Mouse (Mus musculus) forebrain, embryonic 15.5 days (tissue): ENCODE results near the gene Tec. TPM values are rescaled to one million over a fixed set of nuclear protein-coding genes. Genes with fewer than 3 reads are reported as not detected.
A peak's percentile ranks its signal among the peaks of the same experiment; 100 is the strongest.

Source experiments
- ATAC-seq: fragments of 200-750 bp; cut with Nextera tagmentation; replicated peaks from 2 replicates; pipeline ENCODE4 v1.8.0; 2017; ENCODE audit warnings: mild to moderate bottlenecking, moderate TSS enrichment, moderate library complexity
- H3K27ac ChIP-seq: fragments of 300-500 bp; sonication (generic); replicated peaks from 2 replicates; pipeline ENCODE4 v1.5.1; 2015; ENCODE audit warnings: mild to moderate bottlenecking, inconsistent platforms
- H3K27me3 ChIP-seq: fragments of 300-500 bp; sonication (generic); 2 replicates; pipeline ENCODE4 v1.6.1; 2015; ENCODE audit warnings: inconsistent platforms
- H3K36me3 ChIP-seq: fragments of 300-500 bp; sonication (generic); 2 replicates; pipeline ENCODE4 v1.6.1; 2015; ENCODE audit warnings: mild to moderate bottlenecking, inconsistent platforms
- H3K4me1 ChIP-seq: fragments of 300-500 bp; sonication (generic); 2 replicates; pipeline ENCODE4 v1.6.1; 2015; ENCODE audit warnings: inconsistent platforms
- H3K4me2 ChIP-seq: fragments of 300-500 bp; sonication (generic); replicated peaks from 2 replicates; pipeline ENCODE4 v1.6.1; 2015; ENCODE audit warnings: mild to moderate bottlenecking, inconsistent platforms
- H3K4me3 ChIP-seq: fragments of 300-500 bp; sonication (generic); 2 replicates; pipeline ENCODE4 v1.5.1; 2015; ENCODE audit warnings: mild to moderate bottlenecking, inconsistent platforms
- H3K9ac ChIP-seq: fragments of 300-500 bp; sonication (generic); replicated peaks from 2 replicates; pipeline ENCODE4 v1.6.1; 2015; ENCODE audit warnings: mild to moderate bottlenecking, inconsistent platforms
- H3K9me3 ChIP-seq: fragments of 300-500 bp; sonication (generic); 2 replicates; pipeline ENCODE4 v1.6.1; 2016; ENCODE audit warnings: inconsistent platforms
- WGBS: fragments of 180-500 bp; shearing (Covaris S2); methylation state at CpG from one replicate; pipeline ENCODE4 v1.1.7; 2015; ENCODE audit warnings: mixed read lengths; 5-methylcytosine and 5-hydroxymethylcytosine counted together
- polyA plus RNA-seq: library from polyadenylated mRNA; unstranded; fragments of >200 nt; fragmentation: Nextera tagmentation; extraction: Ambion mirVana; gene quantifications from 2 replicates; pipeline ENCODE4 v1.2.1, GENCODE M21; 2015

Gene Tec
- polyA plus RNA-seq, 1 experiment from 2014 or later: 3.5 TPM

- Histone ChIP-seq H3K27me3 (no peaks in the 10 kb centered on the region), H3K9me3 (no peaks in the 10 kb centered on the region), H3K4me3 (no peak overlapping the region), H3K9ac (no peak overlapping the region), H3K36me3 (no peaks in the 10 kb centered on the region), H3K4me2 (no peak overlapping the region), H3K27ac (no peak overlapping the region), H3K4me1 (peaks cover 4% of the 10 kb centered on the region; the same call in 1 of the 2 replicates)
- WGBS: 86% methylated on average over 5 of the region's 5 CpGs
- ATAC-seq: no peak
Measured at GRCm38 (mm10) chr5:72814072-72814471, 54.2 kb downstream of the Tec start.

- Histone ChIP-seq H3K27me3 (no peaks in the 10 kb centered on the region), H3K36me3 (no peaks in the 10 kb centered on the region), H3K27ac (no peak overlapping the region), H3K4me3 (no peak overlapping the region), H3K9me3 (no peaks in the 10 kb centered on the region), H3K9ac (no peak overlapping the region), H3K4me1 (peaks cover 9% of the 10 kb centered on the region; the same call in 1 of the 2 replicates), H3K4me2 (no peak overlapping the region)
- 73% methylated on average over 5 of the region's 5 CpGs for WGBS
- ATAC-seq: no peak
Measured at GRCm38 (mm10) chr5:72812908-72813307, 55.4 kb downstream of the Tec start.

GRCm38 (mm10) chr5:72812328-72812727 is 56.0 kb downstream of the Tec start:
- Histone ChIP-seq H3K9ac (no peak overlapping the region), H3K4me1 (0 out of 2 replicates have a peak, but pooled peaks cover 6% of the 10 kb centered on the region), H3K27ac (no peak overlapping the region), H3K4me3 (no peak overlapping the region), H3K36me3 (no peaks in the 10 kb centered on the region), H3K27me3 (no peaks in the 10 kb centered on the region), H3K9me3 (no peaks in the 10 kb centered on the region), H3K4me2 (no peak overlapping the region)
- no peak for ATAC-seq
- 89% methylated on average over 3 of the region's 3 CpGs for WGBS

- no peak for ATAC-seq
- WGBS: 80% methylated on average over 3 of the region's 3 CpGs
Measured at GRCm38 (mm10) chr5:72811397-72811796, 56.9 kb downstream of the Tec start.

GRCm38 (mm10) chr5:72810990-72811389 is 57.3 kb downstream of the Tec start:
- Histone ChIP-seq H3K36me3 (no peaks in the 10 kb centered on the region), H3K4me3 (no peak overlapping the region), H3K4me2 (no peak overlapping the region), H3K9ac (no peak overlapping the region), H3K27ac (no peak overlapping the region), H3K9me3 (no peaks in the 10 kb centered on the region), H3K27me3 (no peaks in the 10 kb centered on the region), H3K4me1 (0 out of 2 replicates have a peak, but pooled peaks cover 6% of the 10 kb centered on the region)
- 89% methylated on average over 8 of the region's 8 CpGs for WGBS
- no peak for ATAC-seq

More at GRCm38 (mm10) chr5:72811397-72811796, 56.9 kb downstream of the Tec start:
- H3K9ac ChIP-seq: no peak overlapping the region
- no peak overlapping the region for H3K4me3 ChIP-seq
- H3K27me3 ChIP-seq: no peaks in the 10 kb centered on the region
- H3K27ac ChIP-seq: no peak overlapping the region
- no peak overlapping the region for H3K4me2 ChIP-seq
- 0 out of 2 replicates have a peak, but pooled peaks cover 6% of the 10 kb centered on the region for H3K4me1 ChIP-seq
- H3K36me3 ChIP-seq: no peaks in the 10 kb centered on the region
- H3K9me3 ChIP-seq: no peaks in the 10 kb centered on the region

GRCm38 (mm10) chr5:72809480-72809879 is 58.8 kb downstream of the Tec start:
- 52% methylated on average over 2 of the region's 2 CpGs for WGBS
- H3K27ac ChIP-seq: no peak overlapping the region
- 0 out of 2 replicates have a peak, but pooled peaks have one; percentile 11 for ATAC-seq
- no peaks in the 10 kb centered on the region for H3K9me3 ChIP-seq
- no peak overlapping the region for H3K4me2 ChIP-seq
- no peak overlapping the region for H3K9ac ChIP-seq
- H3K4me1 ChIP-seq: 0 out of 2 replicates have a peak, but pooled peaks cover 6% of the 10 kb centered on the region
- no peaks in the 10 kb centered on the region for H3K36me3 ChIP-seq
- no peaks in the 10 kb centered on the region for H3K27me3 ChIP-seq
- no peak overlapping the region for H3K4me3 ChIP-seq

- H3K36me3 ChIP-seq: no peaks in the 10 kb centered on the region
- WGBS: 44% methylated on average over 14 of the region's 14 CpGs
- no peak overlapping the region for H3K9ac ChIP-seq
- H3K27me3 ChIP-seq: no peaks in the 10 kb centered on the region
- H3K4me2 ChIP-seq: no peak overlapping the region
- no peak for ATAC-seq
- H3K9me3 ChIP-seq: no peaks in the 10 kb centered on the region
- H3K4me3 ChIP-seq: no peak overlapping the region
- H3K4me1 ChIP-seq: 0 out of 2 replicates have a peak, but pooled peaks cover 6% of the 10 kb centered on the region
- no peak overlapping the region for H3K27ac ChIP-seq
Measured at GRCm38 (mm10) chr5:72808456-72809111, 59.7 kb downstream of the Tec start.

GRCm38 (mm10) chr5:72802851-72803250 is 65.4 kb downstream of the Tec start:
- no peak overlapping the region for H3K4me2 ChIP-seq
- no peak overlapping the region for H3K4me3 ChIP-seq
- no peaks in the 10 kb centered on the region for H3K4me1 ChIP-seq
- no peaks in the 10 kb centered on the region for H3K9me3 ChIP-seq
- no peaks in the 10 kb centered on the region for H3K36me3 ChIP-seq
- no peak for ATAC-seq
- WGBS: 69% methylated on average over 5 of the region's 5 CpGs
- H3K9ac ChIP-seq: no peak overlapping the region
- H3K27me3 ChIP-seq: no peaks in the 10 kb centered on the region
- no peak overlapping the region for H3K27ac ChIP-seq

GRCm38 (mm10) chr5:72798563-72798962 is 69.7 kb downstream of the Tec start:
- H3K9ac ChIP-seq: no peak overlapping the region
- H3K4me1 ChIP-seq: no peaks in the 10 kb centered on the region
- H3K36me3 ChIP-seq: no peaks in the 10 kb centered on the region
- H3K4me2 ChIP-seq: no peak overlapping the region
- no peak for ATAC-seq
- no peak overlapping the region for H3K27ac ChIP-seq
- H3K4me3 ChIP-seq: no peak overlapping the region
- H3K9me3 ChIP-seq: no peaks in the 10 kb centered on the region
- no peaks in the 10 kb centered on the region for H3K27me3 ChIP-seq
- 83% methylated on average over 4 of the region's 4 CpGs for WGBS

- no peak for ATAC-seq
- H3K27ac ChIP-seq: no peak overlapping the region
- no peak overlapping the region for H3K9ac ChIP-seq
- H3K36me3 ChIP-seq: no peaks in the 10 kb centered on the region
- no peaks in the 10 kb centered on the region for H3K27me3 ChIP-seq
- H3K9me3 ChIP-seq: no peaks in the 10 kb centered on the region
- no peak overlapping the region for H3K4me2 ChIP-seq
- no peak overlapping the region for H3K4me3 ChIP-seq
- H3K4me1 ChIP-seq: no peaks in the 10 kb centered on the region
- 71% methylated on average over 14 of the region's 14 CpGs for WGBS
Measured at GRCm38 (mm10) chr5:72796186-72796613, 72.1 kb downstream of the Tec start.

GRCm38 (mm10) chr5:72793309-72793850 is 74.9 kb downstream of the Tec start:
- no peaks in the 10 kb centered on the region for H3K27me3 ChIP-seq
- no peak overlapping the region for H3K4me2 ChIP-seq
- no peak overlapping the region for H3K4me3 ChIP-seq
- H3K9ac ChIP-seq: no peak overlapping the region
- H3K36me3 ChIP-seq: no peaks in the 10 kb centered on the region
- 88% methylated on average over 3 of the region's 3 CpGs for WGBS
- no peak for ATAC-seq
- H3K27ac ChIP-seq: no peak overlapping the region
- no peaks in the 10 kb centered on the region for H3K9me3 ChIP-seq
- no peaks in the 10 kb centered on the region for H3K4me1 ChIP-seq

- Histone ChIP-seq H3K27me3 (no peaks in the 10 kb centered on the region), H3K36me3 (no peaks in the 10 kb centered on the region), H3K4me3 (no peak overlapping the region), H3K4me1 (no peaks in the 10 kb centered on the region), H3K4me2 (no peak overlapping the region), H3K9me3 (no peaks in the 10 kb centered on the region), H3K27ac (no peak overlapping the region), H3K9ac (no peak overlapping the region)
- WGBS: 28% methylated on average over 6 of the region's 6 CpGs
- ATAC-seq: no peak
Measured at GRCm38 (mm10) chr5:72791789-72792188, 76.5 kb downstream of the Tec start.
